Mouse (Mus musculus) brain, embryonic 18.5 days (tissue): Measurements from ENCODE around the gene Srarp.

Experiments
- DNase-seq: peaks from one replicate; pipeline ENCODE4 v3.0.0-alpha.2; 2012; ENCODE audit warnings: low read depth, low spot score

Gene Srarp

GRCm38 (mm10) chr4:141389366-141390150, 46.3 kb downstream of the Srarp start:
- DNase-seq, result no peak

GRCm38 (mm10) chr4:141387933-141388332, 48.0 kb downstream of the Srarp start:
- DNase-seq, result no peak

- DNase-seq, result no peak
Observed at GRCm38 (mm10) chr4:141387093-141387784, 48.7 kb downstream of the Srarp start.

DNA sequence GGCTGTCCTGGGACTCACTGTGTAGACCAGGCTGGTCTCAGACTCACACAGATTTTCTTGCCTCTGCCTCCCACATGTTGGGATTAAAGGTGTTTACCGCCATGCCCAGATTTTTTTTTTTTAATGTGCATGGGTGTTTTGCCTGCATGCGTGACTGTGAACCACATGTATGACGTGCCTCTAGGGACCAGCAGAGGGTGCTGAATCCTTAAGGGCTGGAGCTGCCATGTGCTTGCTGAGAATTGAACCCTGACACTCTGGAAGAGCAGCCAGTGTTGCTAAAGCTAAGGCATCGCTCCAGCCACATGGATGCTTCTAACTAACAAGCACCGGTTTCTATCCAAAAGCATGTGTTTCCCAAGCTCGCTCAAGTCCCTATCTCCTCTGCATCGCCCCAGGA, 49.8 kb downstream of the Srarp start:
- no peak for DNase-seq

DNA sequence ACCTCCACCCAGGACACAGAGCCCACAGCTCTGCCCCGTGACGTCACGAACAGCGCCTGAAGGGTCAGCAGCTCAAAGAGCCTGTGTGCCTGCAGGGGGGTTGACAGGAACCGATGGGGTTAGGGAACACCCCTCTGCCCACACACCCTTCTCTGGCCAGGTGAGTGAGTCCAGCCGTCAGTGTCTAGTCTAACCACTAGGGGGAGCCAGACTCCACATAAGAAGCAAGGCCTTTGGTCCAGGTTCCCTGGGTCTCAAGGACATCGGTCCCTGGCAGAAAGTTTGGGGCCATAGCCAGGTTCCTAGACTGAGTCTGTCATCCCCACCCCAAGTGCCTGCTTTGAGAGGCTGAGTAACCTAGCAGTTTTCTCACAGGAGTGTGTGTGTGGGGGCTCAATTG, 50.6 kb downstream of the Srarp start:
- no peak for DNase-seq
